Mouse (Mus musculus) intestine, embryonic 16.5 days (tissue): ENCODE data around the gene Stk38. TPM values are rescaled to one million over a fixed set of nuclear protein-coding genes. Genes with fewer than 3 reads are reported as not detected.
"Not testable (repeated sequence)": the region's sequence is repeated elsewhere in the genome, so short reads cannot be mapped to it uniquely, and the experiment has no call there.

Experiments used
- ATAC-seq: fragments of 200-750 bp; cut with Nextera tagmentation; 2 replicates; pipeline ENCODE4 v1.8.0; 2017; ENCODE audit warnings: moderate TSS enrichment, moderate library complexity
- H3K27ac ChIP-seq: fragments of 300-500 bp; sonication (generic); 2 replicates; pipeline ENCODE4 v1.5.1; 2014; ENCODE audit warnings: mild to moderate bottlenecking, low read length
- H3K27me3 ChIP-seq: fragments of 300-500 bp; sonication (generic); replicated peaks from 2 replicates; pipeline ENCODE4 v1.6.1; 2014; ENCODE audit warnings: low read length, control low read depth, mixed read lengths; ENCODE audit not compliant: control insufficient read depth, insufficient read depth
- H3K36me3 ChIP-seq: fragments of 300-500 bp; sonication (generic); 2 replicates; pipeline ENCODE4 v1.6.1; 2014; ENCODE audit warnings: low read length, control low read depth; ENCODE audit not compliant: control insufficient read depth, insufficient read depth
- H3K4me1 ChIP-seq: fragments of 300-500 bp; sonication (generic); 2 replicates; pipeline ENCODE4 v1.6.1; 2014; ENCODE audit warnings: low read length, control low read depth, mixed read lengths; ENCODE audit not compliant: control insufficient read depth, insufficient read depth
- H3K4me2 ChIP-seq: fragments of 300-500 bp; sonication (generic); 2 replicates; pipeline ENCODE4 v1.6.1; 2014; ENCODE audit warnings: low read depth, low read length, control low read depth
- H3K4me3 ChIP-seq: fragments of 300-500 bp; sonication (generic); 2 replicates; pipeline ENCODE4 v1.5.1; 2014; ENCODE audit warnings: mild to moderate bottlenecking, low read length
- H3K9ac ChIP-seq: fragments of 300-500 bp; sonication (generic); 2 replicates; pipeline ENCODE4 v1.6.1; 2014; ENCODE audit warnings: low read depth, low read length
- H3K9me3 ChIP-seq: fragments of 300-500 bp; sonication (generic); 2 replicates; pipeline ENCODE4 v1.6.1; 2016; ENCODE audit warnings: low read length, control low read depth; ENCODE audit not compliant: control insufficient read depth
- WGBS: fragments of 180-500 bp; shearing (Covaris S2); extraction: QIAGEN DNeasy Blood & Tissue Kit; methylation state at CpG from one replicate; pipeline ENCODE4 v1.1.7; 2014; 5-methylcytosine and 5-hydroxymethylcytosine counted together
- polyA plus RNA-seq: library from polyadenylated mRNA; unstranded; fragments of >200 nt; fragmentation: Nextera tagmentation; extraction: Ambion mirVana; gene quantifications from 2 replicates; pipeline ENCODE4 v1.2.1, GENCODE M21; 2015

Stk38 gene
- polyA plus RNA-seq, 1 experiment from 2014 or later, result 104 TPM

DNA sequence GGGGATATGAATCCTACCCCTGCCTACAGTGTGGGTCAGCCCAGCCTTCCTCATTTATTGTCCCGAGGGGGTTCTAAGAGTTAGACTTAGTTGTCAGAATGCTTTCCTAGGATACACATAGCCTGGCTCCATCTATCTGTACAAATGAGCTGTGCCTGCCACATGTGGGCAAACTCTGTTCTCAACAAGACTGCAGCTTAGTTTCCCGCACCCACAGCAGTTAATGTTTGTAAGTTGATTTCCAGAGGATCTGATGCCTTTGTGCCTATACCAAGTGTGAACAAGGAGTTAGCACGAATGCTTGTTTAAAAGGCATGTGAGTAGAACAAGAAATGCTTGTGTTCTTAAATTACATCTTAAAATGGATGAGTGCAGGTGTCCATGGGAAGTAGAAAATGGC, 35.8 kb upstream of the Stk38 start:
- Histone ChIP-seq H3K4me2 (no peak overlapping the region), H3K27ac (no peak overlapping the region), H3K36me3 (peaks cover 23% of the 10 kb centered on the region), H3K9ac (no peak overlapping the region), H3K9me3 (no peaks in the 10 kb centered on the region), H3K27me3 (no peaks in the 10 kb centered on the region), H3K4me1 (peaks cover 5% of the 10 kb centered on the region; the same call in 1 of the 2 replicates), H3K4me3 (no peak overlapping the region)
- WGBS, result 88% methylated on average over 3 of the region's 3 CpGs
- ATAC-seq, result no peak

DNA sequence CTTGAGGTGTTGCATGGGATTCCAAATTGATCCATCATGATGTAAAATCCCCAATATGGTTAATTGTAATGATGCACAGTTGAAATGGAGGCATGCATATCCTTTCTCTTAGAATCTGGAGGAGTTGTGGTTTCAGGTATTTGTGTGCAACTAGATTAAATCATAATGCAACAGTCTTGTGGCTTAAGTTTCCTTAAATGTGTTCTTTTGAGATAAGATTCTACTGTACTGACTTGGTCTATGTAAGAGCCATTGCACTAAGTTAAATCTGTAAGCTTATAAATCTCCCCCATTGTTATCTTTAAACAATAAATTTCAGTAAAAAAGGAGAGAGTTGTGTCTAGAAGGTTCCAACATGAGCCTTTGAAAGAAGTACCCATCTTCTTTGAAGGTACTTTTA, 34.8 kb upstream of the Stk38 start:
- Histone ChIP-seq H3K9ac (no peak overlapping the region), H3K4me3 (no peak overlapping the region), H3K4me2 (no peak overlapping the region), H3K36me3 (peaks cover 26% of the 10 kb centered on the region), H3K27me3 (no peaks in the 10 kb centered on the region), H3K4me1 (peaks cover 8% of the 10 kb centered on the region; the same call in 1 of the 2 replicates), H3K9me3 (no peaks in the 10 kb centered on the region), H3K27ac (no peak overlapping the region)
- ATAC-seq, result no peak

DNA sequence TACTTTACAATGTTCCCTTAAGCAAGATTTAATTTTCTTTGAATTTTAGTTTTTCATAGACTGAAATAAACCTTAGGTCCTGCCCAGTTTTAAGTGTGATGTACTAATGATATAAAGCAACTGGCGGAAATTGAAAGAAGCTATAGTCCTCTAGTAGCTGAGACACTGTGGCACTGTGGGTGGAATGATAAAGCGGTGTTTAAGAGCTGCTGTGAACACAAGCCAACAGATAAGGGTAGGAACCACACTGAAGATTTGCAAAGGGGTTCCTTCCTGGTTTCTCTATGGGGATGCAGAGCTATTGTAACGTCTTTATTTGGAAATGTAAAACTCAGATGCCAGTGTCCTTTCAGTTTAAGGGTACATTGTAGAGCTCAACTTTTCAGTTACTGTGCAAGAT, 33.8 kb upstream of the Stk38 start:
- not testable (repeated sequence) for H3K27me3 ChIP-seq, ATAC-seq, H3K9me3 ChIP-seq, H3K27ac ChIP-seq, H3K4me2 ChIP-seq, H3K4me3 ChIP-seq, H3K9ac ChIP-seq
- Histone ChIP-seq H3K4me1 (peaks cover 12% of the 10 kb centered on the region; the same call in 1 of the 2 replicates), H3K36me3 (peaks cover 31% of the 10 kb centered on the region)
- 76% methylated on average over 3 of the region's 3 CpGs for WGBS

DNA sequence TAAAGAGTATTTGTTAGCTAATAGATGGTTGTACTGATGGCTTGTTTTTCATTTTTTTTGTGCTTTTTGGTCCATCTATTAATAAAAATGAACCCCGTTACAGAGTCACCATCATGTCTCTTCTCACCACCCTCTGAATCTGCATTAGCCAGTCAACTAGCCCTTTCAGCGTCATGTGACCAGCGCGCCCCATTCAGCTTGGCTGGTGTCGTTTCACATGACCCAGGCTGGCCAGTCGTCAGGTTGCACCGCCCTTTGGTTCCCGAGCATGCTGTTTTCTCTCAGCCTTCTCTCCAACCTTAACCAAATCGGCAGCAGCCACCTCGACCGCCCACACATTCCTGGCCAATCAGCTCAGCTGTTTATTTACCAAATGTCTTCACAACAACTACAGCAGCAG, 31.6 kb upstream of the Stk38 start:
- WGBS, result 68% methylated on average over 11 of the region's 11 CpGs
- H3K9me3 ChIP-seq, result no peaks in the 10 kb centered on the region
- no peak overlapping the region for H3K4me2 ChIP-seq
- no peak overlapping the region for H3K4me3 ChIP-seq
- H3K27ac ChIP-seq, result peak overlapping the region; percentile 9; the same call in 1 of the 2 replicates
- peaks cover 16% of the 10 kb centered on the region for H3K4me1 ChIP-seq
- no peak for ATAC-seq
- H3K9ac ChIP-seq, result no peak overlapping the region
- H3K27me3 ChIP-seq, result no peaks in the 10 kb centered on the region
- H3K36me3 ChIP-seq, result peaks cover 26% of the 10 kb centered on the region

DNA sequence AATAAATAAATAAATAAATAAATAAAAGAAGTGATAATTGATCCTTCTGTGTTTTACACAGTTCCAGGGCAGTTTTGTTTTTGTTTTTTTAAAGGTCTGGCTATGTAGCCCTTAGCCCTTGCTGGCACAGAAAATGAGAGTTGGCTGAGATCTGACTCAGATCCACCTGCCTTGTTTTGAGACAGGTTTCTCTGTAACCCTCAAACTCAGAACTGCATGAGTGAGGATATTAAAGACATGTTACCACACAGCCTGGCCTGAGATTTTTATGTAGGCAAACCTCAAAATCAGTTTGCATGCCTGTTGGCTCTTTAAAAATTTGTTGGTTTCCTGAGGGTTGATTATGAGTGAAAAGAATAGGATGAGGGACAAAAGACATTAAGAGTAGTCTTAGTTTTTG, 27.7 kb upstream of the Stk38 start:
- no peak for ATAC-seq
- Histone ChIP-seq H3K36me3 (peaks cover 22% of the 10 kb centered on the region), H3K9ac (peak overlapping the region; percentile 4; the same call in 1 of the 2 replicates), H3K27me3 (no peaks in the 10 kb centered on the region), H3K27ac (no peak overlapping the region), H3K4me1 (peaks cover 20% of the 10 kb centered on the region), H3K9me3 (no peaks in the 10 kb centered on the region), H3K4me3 (peak overlapping the region; percentile 63), H3K4me2 (peak overlapping the region; percentile 88)

DNA sequence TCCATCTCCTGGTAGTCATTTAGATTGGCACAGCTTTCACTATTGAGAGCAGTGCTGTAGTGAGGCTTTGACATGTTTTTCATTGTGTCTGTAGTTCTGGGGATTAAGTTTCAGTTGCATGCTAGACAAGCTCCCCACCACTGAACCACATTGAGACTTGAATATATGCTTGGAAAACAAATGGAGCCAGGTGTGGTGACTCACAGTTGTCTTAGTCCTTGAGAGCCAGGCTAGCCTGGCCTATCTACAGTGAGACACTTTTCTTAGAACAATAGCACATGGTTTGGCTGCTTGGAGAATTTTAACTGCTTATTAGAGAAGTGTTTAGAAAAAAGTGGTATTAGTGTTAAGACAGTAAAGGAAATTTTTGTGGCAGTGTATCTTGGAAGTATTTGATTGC, 26.5 kb upstream of the Stk38 start:
- Histone ChIP-seq H3K4me2 (peak overlapping the region; percentile 88), H3K4me1 (peaks cover 20% of the 10 kb centered on the region), H3K9ac (peak overlapping the region; percentile 91), H3K27me3 (no peaks in the 10 kb centered on the region), H3K4me3 (peak overlapping the region; percentile 63), H3K36me3 (peaks cover 14% of the 10 kb centered on the region), H3K27ac (peak overlapping the region; percentile 33; the same call in 1 of the 2 replicates), H3K9me3 (no peaks in the 10 kb centered on the region)
- no peak for ATAC-seq

DNA sequence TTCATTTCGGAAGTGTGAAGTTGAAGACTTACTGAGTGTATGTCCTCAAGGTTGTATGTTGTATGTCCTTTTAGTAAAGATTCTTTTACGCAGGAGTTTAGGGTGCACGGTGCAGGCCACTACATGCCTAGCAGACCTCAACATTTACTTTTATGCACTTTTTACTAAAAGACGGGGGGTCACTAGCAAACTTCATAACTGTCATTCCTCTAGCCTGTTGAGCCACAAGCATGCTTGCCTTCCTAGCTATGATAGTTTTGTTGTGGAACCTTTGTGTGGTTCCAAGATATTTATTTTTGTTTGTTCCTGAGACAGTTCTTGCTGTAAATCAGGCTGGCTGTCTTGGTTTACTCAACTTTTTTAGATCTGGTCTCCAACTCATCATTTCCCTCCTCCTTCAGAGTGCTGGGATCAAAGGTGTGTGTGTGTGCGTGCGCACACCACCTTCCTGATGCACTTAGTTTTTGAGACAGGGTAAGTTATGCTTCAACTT, 25.8 kb upstream of the Stk38 start:
- H3K9me3 ChIP-seq, result no peaks in the 10 kb centered on the region
- H3K27ac ChIP-seq, result no peak overlapping the region; the same call in 1 of the 2 replicates
- H3K36me3 ChIP-seq, result peaks cover 13% of the 10 kb centered on the region
- peak overlapping the region; percentile 91 for H3K9ac ChIP-seq
- peaks cover 20% of the 10 kb centered on the region for H3K4me1 ChIP-seq
- under 1% methylated on average over 6 of the region's 6 CpGs for WGBS
- ATAC-seq, result no peak
- H3K4me3 ChIP-seq, result peak overlapping the region; percentile 63
- no peaks in the 10 kb centered on the region for H3K27me3 ChIP-seq
- H3K4me2 ChIP-seq, result peak overlapping the region; percentile 88

DNA sequence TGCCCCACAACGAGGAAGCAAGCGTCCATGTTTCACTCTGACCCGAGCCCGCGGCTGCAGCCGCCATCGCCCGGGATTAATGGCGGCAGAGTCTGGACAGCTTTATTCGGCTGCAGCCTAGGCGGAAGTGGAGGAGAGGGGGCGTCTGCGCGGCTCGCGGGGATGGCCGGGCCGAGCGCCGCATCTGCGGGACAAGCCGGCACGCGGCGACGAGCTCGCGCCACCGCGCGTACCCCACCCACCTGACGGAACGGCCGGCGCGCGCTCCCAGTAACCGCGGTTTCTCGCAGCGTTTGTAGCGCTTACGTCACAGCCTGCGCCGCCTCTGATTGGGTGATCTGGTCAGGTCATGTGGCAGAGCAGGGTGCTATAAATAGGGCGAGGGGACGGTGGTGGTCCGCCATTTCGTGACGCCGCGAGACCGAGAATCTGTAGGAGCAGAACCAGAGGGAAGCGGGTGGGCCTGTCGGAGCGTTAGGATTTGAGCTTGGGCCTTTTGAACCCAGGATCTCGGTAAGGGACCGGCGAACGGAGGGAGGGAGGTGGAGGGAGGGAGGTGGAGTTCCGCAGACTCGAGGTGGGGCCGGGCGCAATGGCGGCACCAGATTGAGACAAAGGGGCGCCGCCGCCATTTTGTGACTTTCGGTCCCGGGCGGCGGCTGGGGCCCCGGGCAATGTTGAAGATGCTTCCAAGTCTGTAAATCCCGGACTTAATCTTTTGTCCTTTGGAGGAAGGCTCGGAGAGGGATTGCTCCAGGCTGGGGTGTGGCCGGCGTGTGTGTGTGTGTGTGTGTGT, 24.7 kb upstream of the Stk38 start, which contains the start of gene Srsf3:
Gene Srsf3, plus strand, starts transcription at position 355 of the 796 bp plus-strand sequence.
- Histone ChIP-seq H3K27ac (peak within 1 kb of the TSS; percentile 97), H3K36me3 (peaks cover 6% of the 10 kb centered on the region), H3K4me2 (peak within 1 kb of the TSS; percentile 88), H3K4me1 (peaks cover 16% of the 10 kb centered on the region), H3K27me3 (no peaks in the 10 kb centered on the region), H3K4me3 (peak within 1 kb of the TSS; percentile 63), H3K9ac (peak within 1 kb of the TSS; percentile 93), H3K9me3 (no peaks in the 10 kb centered on the region)
- peak; percentile 97 for ATAC-seq
- under 1% methylated on average over 77 of the region's 77 CpGs for WGBS

DNA sequence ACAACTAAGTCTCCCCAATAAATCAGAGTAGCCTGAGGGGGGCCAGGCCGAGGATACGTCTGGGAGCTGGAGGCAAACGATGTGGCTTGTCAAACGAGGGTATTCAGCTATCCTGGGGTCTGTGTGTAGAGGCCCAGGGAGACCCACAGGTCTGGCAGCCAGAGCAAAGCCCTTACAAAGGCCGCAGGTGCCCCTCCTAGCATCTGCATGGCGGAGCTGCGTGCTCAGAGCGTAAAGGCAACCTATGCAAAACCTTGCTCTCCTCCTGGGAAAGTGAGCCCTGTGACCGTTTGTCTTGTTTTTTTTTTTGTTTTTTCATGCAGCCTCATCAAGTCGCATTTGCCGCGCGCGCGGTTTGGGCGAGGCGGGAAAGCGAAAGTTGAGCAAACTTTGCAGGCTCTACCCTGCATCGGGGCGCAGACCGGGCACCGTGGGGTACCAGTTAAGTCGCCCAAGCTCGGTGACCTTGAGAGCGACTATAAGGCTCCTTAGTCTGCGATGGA, 24.0 kb upstream of the Stk38 start:
- peak overlapping the region; percentile 82 for H3K4me2 ChIP-seq
- WGBS, result under 1% methylated on average over 26 of the region's 26 CpGs

More for the DNA sequence above, 24.0 kb upstream of the Stk38 start:
- Histone ChIP-seq H3K4me3 (peak overlapping the region; percentile 63), H3K27me3 (no peaks in the 10 kb centered on the region), H3K4me1 (peaks cover 13% of the 10 kb centered on the region), H3K27ac (peak overlapping the region; percentile 97), H3K9ac (peak overlapping the region; percentile 93), H3K9me3 (no peaks in the 10 kb centered on the region), H3K36me3 (peaks cover under 1% of the 10 kb centered on the region)
- ATAC-seq, result peak; percentile 47; the same call in 1 of the 2 replicates
